In genomic region chr1:33948511-33948910, GRCm38 (mm10) we compare ENCODE assay signal across 21 mouse cellular contexts. TPM values are rescaled to one million over a fixed set of nuclear protein-coding genes. Genes with fewer than 3 reads are reported as not detected.
DNase-seq lines count a peak whose midpoint lies in the region; ATAC-seq lines count a peak whose summit lies in the region.
"Had no signal": no experiment of that assay in that cellular context is flagged by ENCODE, and none has a peak within 500 bp of the region (broad histone marks: within the 10 kb centered on the region; RNA-seq: fewer than 3 reads in every experiment).

No protein-coding gene starts in this region.

- H3K4me3 ChIP-seq in embryonic facial prominence, embryonic 14.5 days (ENCODE audit: low read depth, low read length), result no peak overlapping the region
- no peak overlapping the region for H3K4me3 ChIP-seq in embryonic facial prominence, embryonic 10.5 days
- H3K4me3 ChIP-seq in forebrain, embryonic 15.5 days, result no peak overlapping the region
- H3K4me3 ChIP-seq in forebrain, embryonic 12.5 days (replicated peaks), result no peak overlapping the region
- H3K4me3 ChIP-seq in forebrain, embryonic 16.5 days (replicated peaks; ENCODE audit: low read length), result no peak overlapping the region
- H3K4me3 ChIP-seq: embryonic facial prominence, embryonic 15.5 days; hindbrain, embryonic 12.5 days; hindbrain, embryonic 15.5 days had no signal

- no peaks in the 10 kb centered on the region for H3K36me3 ChIP-seq in embryonic facial prominence, embryonic 14.5 days (ENCODE audit: control insufficient read depth, insufficient read depth, low read length)
- H3K36me3 ChIP-seq in embryonic facial prominence, embryonic 10.5 days (replicated peaks), result no peaks in the 10 kb centered on the region
- no peaks in the 10 kb centered on the region for H3K36me3 ChIP-seq in forebrain, embryonic 15.5 days
- no peaks in the 10 kb centered on the region for H3K36me3 ChIP-seq in forebrain, embryonic 12.5 days (replicated peaks)
- no peaks in the 10 kb centered on the region for H3K36me3 ChIP-seq in forebrain, embryonic 16.5 days (ENCODE audit: control insufficient read depth, insufficient read depth)
- H3K36me3 ChIP-seq: embryonic facial prominence, embryonic 15.5 days; G1E; hindbrain, embryonic 12.5 days; hindbrain, embryonic 15.5 days had no signal

- ATAC-seq in embryonic facial prominence, embryonic 14.5 days (ENCODE audit: low read depth), result no peak
- ATAC-seq in forebrain, embryonic 15.5 days (replicated peaks), result no peak
- no peak for ATAC-seq in forebrain, embryonic 12.5 days (ENCODE audit: low FRiP score)
- no peak for ATAC-seq in forebrain, embryonic 16.5 days
- ATAC-seq: intestine, postnatal 0 days; Patski had no signal

- 53% methylated on average over 5 of the region's 5 CpGs for WGBS in embryonic facial prominence, embryonic 14.5 days
- 86% methylated on average over 5 of the region's 5 CpGs for WGBS in embryonic facial prominence, embryonic 10.5 days
- WGBS in forebrain, embryonic 15.5 days, result 66% methylated on average over 5 of the region's 5 CpGs
- WGBS in forebrain, embryonic 12.5 days, result 87% methylated on average over 5 of the region's 5 CpGs
- 62% methylated on average over 5 of the region's 5 CpGs for WGBS in forebrain, embryonic 16.5 days

- H3K27me3 ChIP-seq in embryonic facial prominence, embryonic 14.5 days (replicated peaks; ENCODE audit: control insufficient read depth, insufficient read depth, low read length), result no peaks in the 10 kb centered on the region
- no peaks in the 10 kb centered on the region for H3K27me3 ChIP-seq in embryonic facial prominence, embryonic 10.5 days (replicated peaks; ENCODE audit: low read depth, poor library complexity, severe bottlenecking)
- no peaks in the 10 kb centered on the region for H3K27me3 ChIP-seq in forebrain, embryonic 15.5 days
- H3K27me3 ChIP-seq in forebrain, embryonic 12.5 days, result no peaks in the 10 kb centered on the region
- H3K27me3 ChIP-seq in forebrain, embryonic 16.5 days (replicated peaks; ENCODE audit: control insufficient read depth, insufficient read depth, low read length), result no peaks in the 10 kb centered on the region
- H3K27me3 ChIP-seq: CH12.LX; embryonic facial prominence, embryonic 15.5 days; hindbrain, embryonic 12.5 days; hindbrain, embryonic 15.5 days; Patski had no signal

- peak; percentile 19 for DNase-seq in embryonic facial prominence, embryonic 14.5 days (ENCODE audit: low spot score)
- DNase-seq in embryonic facial prominence, embryonic 10.5 days (ENCODE audit: low spot score), result no peak
- DNase-seq in brain, adult 2 months (ENCODE audit: low read depth, low spot score), result peak; percentile 47
- DNase-seq in embryo, embryonic 10 days (ENCODE audit: low spot score), result no peak
- DNase-seq: adrenal gland, postnatal 10 days; adrenal gland, postnatal 36 days; B cell, adult 2 months; embryo, embryonic 11 days; gastrocnemius, postnatal 14 days; kidney, adult 2 months had no signal

- no peak overlapping the region for H3K9ac ChIP-seq in embryonic facial prominence, embryonic 14.5 days (ENCODE audit: low read depth, low read length)
- no peak overlapping the region for H3K9ac ChIP-seq in forebrain, embryonic 15.5 days (replicated peaks)
- no peak overlapping the region for H3K9ac ChIP-seq in forebrain, embryonic 12.5 days
- H3K9ac ChIP-seq in forebrain, embryonic 16.5 days (replicated peaks; ENCODE audit: low read depth, low read length), result no peak overlapping the region
- H3K9ac ChIP-seq: embryonic facial prominence, embryonic 15.5 days; hindbrain, embryonic 12.5 days; hindbrain, embryonic 15.5 days had no signal

- H3K4me2 ChIP-seq in embryonic facial prominence, embryonic 14.5 days (ENCODE audit: low read depth, low read length), result no peak overlapping the region
- H3K4me2 ChIP-seq in forebrain, embryonic 15.5 days (replicated peaks), result no peak overlapping the region
- no peak overlapping the region for H3K4me2 ChIP-seq in forebrain, embryonic 12.5 days
- H3K4me2 ChIP-seq in forebrain, embryonic 16.5 days (ENCODE audit: low read length), result no peak overlapping the region
- H3K4me2 ChIP-seq: embryonic facial prominence, embryonic 15.5 days; heart, embryonic 11.5 days; hindbrain, embryonic 12.5 days; hindbrain, embryonic 15.5 days had no signal

- no peaks in the 10 kb centered on the region for H3K4me1 ChIP-seq in embryonic facial prominence, embryonic 14.5 days (ENCODE audit: control insufficient read depth, insufficient read depth, low read length)
- peaks cover 6% of the 10 kb centered on the region; the same call in 1 of the 2 replicates for H3K4me1 ChIP-seq in embryonic facial prominence, embryonic 10.5 days
- peaks cover 14% of the 10 kb centered on the region; the same call in 1 of the 2 replicates for H3K4me1 ChIP-seq in forebrain, embryonic 15.5 days
- H3K4me1 ChIP-seq in forebrain, embryonic 12.5 days, result no peaks in the 10 kb centered on the region
- H3K4me1 ChIP-seq in forebrain, embryonic 16.5 days (replicated peaks; ENCODE audit: control insufficient read depth, insufficient read depth, low read length), result peaks cover 6% of the 10 kb centered on the region
- H3K4me1 ChIP-seq: hindbrain, embryonic 12.5 days had no signal

- no peak overlapping the region for H3K27ac ChIP-seq in embryonic facial prominence, embryonic 14.5 days (replicated peaks; ENCODE audit: low read depth, low read length)
- no peak overlapping the region for H3K27ac ChIP-seq in embryonic facial prominence, embryonic 10.5 days (replicated peaks)
- H3K27ac ChIP-seq in forebrain, embryonic 15.5 days (replicated peaks), result peak overlapping the region; percentile 88
- no peak overlapping the region for H3K27ac ChIP-seq in forebrain, embryonic 12.5 days
- peak overlapping the region; percentile 75 for H3K27ac ChIP-seq in forebrain, embryonic 16.5 days (ENCODE audit: low read length)
- H3K27ac ChIP-seq: embryonic facial prominence, embryonic 15.5 days; hindbrain, embryonic 12.5 days; hindbrain, embryonic 15.5 days had no signal

- peaks cover 4% of the 10 kb centered on the region; the same call in 1 of the 2 replicates for H3K9me3 ChIP-seq in embryonic facial prominence, embryonic 14.5 days (ENCODE audit: control insufficient read depth, low read length)
- H3K9me3 ChIP-seq in embryonic facial prominence, embryonic 10.5 days, result no peaks in the 10 kb centered on the region
- H3K9me3 ChIP-seq in forebrain, embryonic 15.5 days, result no peaks in the 10 kb centered on the region
- no peaks in the 10 kb centered on the region for H3K9me3 ChIP-seq in forebrain, embryonic 12.5 days
- H3K9me3 ChIP-seq in forebrain, embryonic 16.5 days (ENCODE audit: control insufficient read depth, low read length), result no peaks in the 10 kb centered on the region
- H3K9me3 ChIP-seq: embryonic facial prominence, embryonic 15.5 days; G1E; hindbrain, embryonic 12.5 days; hindbrain, embryonic 15.5 days had no signal

RNA-seq across cellular contexts. Expression of gene Dst, which starts 40.5 kb away (rescaled TPM):
- 37.5 and 39.5 TPM in 2 replicates for polyA plus RNA-seq in embryonic facial prominence, embryonic 14.5 days (2014; fragmentation: Nextera tagmentation; extraction: Ambion mirVana)
- 17.3 and 17.4 TPM in 2 replicates for polyA plus RNA-seq in embryonic facial prominence, embryonic 10.5 days (2016; fragmentation: Nextera tagmentation; extraction: Ambion mirVana)
- 34.8 and 35.2 TPM in 2 replicates for polyA plus RNA-seq in forebrain, embryonic 15.5 days (2015; fragmentation: Nextera tagmentation; extraction: Ambion mirVana)
- polyA plus RNA-seq in forebrain, embryonic 12.5 days (2016; fragmentation: Nextera tagmentation; extraction: Ambion mirVana), result 26.8 and 30.8 TPM in 2 replicates
- 35.5 and 41.2 TPM in 2 replicates for polyA plus RNA-seq in forebrain, embryonic 16.5 days (2015; fragmentation: Nextera tagmentation; extraction: Ambion mirVana)
- polyA plus RNA-seq: G1E had no signal

RNA-seq across cellular contexts. Expression of gene Bend6, which starts 40.9 kb away (rescaled TPM):
- 2.0 and 2.4 TPM in 2 replicates for polyA plus RNA-seq in embryonic facial prominence, embryonic 14.5 days (2014; fragmentation: Nextera tagmentation; extraction: Ambion mirVana)
- 1.3 and 2.2 TPM in 2 replicates for polyA plus RNA-seq in embryonic facial prominence, embryonic 10.5 days (2016; fragmentation: Nextera tagmentation; extraction: Ambion mirVana)
- polyA plus RNA-seq in forebrain, embryonic 15.5 days (2015; fragmentation: Nextera tagmentation; extraction: Ambion mirVana), result 42.8 and 47.1 TPM in 2 replicates
- 3.7 and 3.9 TPM in 2 replicates for polyA plus RNA-seq in forebrain, embryonic 12.5 days (2016; fragmentation: Nextera tagmentation; extraction: Ambion mirVana)
- 58.6 and 61.5 TPM in 2 replicates for polyA plus RNA-seq in forebrain, embryonic 16.5 days (2015; fragmentation: Nextera tagmentation; extraction: Ambion mirVana)
- polyA plus RNA-seq: G1E had no signal

Comparison
In these comparisons a context has a peak if more than half of its experiments do, and no peak if none do; other contexts are left out.
1. DNase-seq: peak in embryonic facial prominence, embryonic 14.5 days (single experiment) and brain, adult 2 months (single experiment); none in embryonic facial prominence, embryonic 10.5 days (single experiment) and embryo, embryonic 10 days (single experiment).
2. H3K27ac ChIP-seq: peak in forebrain, embryonic 15.5 days (single experiment) and forebrain, embryonic 16.5 days (single experiment); none in embryonic facial prominence, embryonic 14.5 days (single experiment), embryonic facial prominence, embryonic 10.5 days (single experiment) and forebrain, embryonic 12.5 days (single experiment).